Mouse (Mus musculus) CH12F3 (cell line): ENCODE results near the gene Tubgcp6.

Experiments used
- in situ Hi-C: fragments of 300-500 bp; cut with MboI; formaldehyde crosslinking; loops from 2 replicates; pipeline ENCODE4 v1.14.3; 2020; ENCODE audit warnings: low sequenced_read_pairs

The Tubgcp6 gene

DNA sequence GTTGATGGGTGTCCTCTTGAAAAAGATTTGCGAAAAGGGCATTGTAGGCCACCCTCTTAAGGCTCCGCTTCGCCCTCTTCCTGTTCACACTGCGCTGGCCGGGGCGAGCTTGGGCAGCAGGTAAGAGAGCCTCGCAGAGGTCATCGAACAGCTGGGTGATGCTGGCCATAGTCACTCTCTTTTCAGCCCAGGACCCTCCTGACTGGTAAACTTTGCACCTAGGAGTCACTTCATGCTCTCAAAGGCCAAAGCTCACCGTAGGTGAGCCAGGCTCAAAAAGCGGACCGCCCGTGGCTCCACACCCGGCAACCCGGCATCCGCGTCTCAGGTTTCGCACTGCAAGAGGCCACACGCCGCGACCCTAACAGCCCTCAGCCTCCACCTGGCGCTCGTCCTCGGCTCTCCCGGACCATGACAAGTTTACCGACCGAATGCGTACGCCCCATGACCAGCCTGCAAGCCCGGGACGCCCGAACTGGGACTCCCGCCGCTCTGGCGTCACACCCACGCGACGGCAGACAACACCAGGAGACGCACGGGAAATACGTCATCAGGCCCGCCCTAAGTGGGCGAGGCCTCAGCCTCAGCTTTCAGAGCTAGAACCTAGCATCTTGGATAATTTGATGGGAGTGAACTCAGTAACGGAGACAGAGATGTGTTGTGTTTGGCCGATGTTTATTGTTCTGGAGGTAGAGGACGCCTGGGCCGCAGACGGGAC lies at the start of gene Tubgcp6:
TSS of gene Tubgcp6 (minus strand) at position 464 of the 718 bp plus-strand sequence.
- in situ Hi-C loops = no loop called here

DNA sequence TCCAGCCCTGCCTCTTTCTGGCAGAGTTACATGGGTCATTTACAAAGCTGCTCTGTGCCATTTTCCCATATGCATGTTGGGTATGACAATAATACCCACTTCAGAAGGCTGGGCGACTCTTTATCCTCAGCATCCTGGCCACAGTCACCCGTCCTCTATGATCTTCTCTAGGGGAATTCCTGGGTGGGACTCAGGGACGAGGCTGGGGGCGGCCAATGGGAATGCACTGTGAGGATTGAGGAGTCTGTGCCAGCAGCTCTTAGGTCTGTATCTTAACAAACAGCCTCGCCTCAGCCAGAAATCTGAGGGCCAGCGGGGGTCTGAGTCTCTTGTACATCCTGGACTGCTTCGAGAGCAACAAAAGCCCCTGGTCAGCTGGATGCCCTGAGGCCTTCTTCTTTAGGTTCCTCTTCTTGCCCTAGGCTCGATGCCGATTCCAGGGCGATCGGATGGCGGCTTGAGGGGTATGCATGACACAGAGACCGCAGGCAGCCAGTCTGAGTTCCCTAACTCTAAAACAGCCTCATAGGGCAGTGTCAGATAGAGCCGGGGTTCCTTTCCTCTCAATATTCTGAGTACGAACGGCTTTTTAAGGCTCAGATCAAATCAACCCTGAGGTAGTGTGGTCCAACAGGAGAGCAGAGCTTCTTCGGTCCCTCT lies 49.5 kb upstream of the Tubgcp6 start:
- in situ Hi-C loops = no loop called here

DNA sequence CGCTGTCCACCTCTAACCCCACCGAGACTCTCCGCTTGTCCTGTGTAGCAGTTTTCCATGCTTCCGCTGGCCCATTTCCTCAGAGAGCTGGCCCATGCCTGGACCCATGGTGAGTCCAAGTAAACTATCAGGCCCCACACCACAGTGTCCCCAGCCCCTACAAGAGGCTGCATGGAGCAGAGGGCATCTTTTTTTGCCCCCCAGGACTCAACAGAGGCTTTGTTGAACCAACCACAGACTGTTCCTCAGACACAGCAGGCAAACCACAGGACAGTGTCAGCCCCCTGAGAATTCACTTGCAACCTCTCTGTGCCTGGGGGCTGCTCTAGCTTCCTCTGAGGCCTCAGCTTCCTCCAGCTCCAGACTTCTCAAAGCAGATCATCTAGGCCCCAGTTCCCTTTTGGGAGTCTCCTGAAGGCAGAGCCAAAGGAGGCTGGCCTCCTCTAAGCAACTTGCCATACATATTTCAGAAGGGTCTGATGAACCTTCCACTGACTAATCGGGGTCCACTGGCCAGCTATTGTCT lies 48.7 kb upstream of the Tubgcp6 start:
- in situ Hi-C loops = no loop called here

DNA sequence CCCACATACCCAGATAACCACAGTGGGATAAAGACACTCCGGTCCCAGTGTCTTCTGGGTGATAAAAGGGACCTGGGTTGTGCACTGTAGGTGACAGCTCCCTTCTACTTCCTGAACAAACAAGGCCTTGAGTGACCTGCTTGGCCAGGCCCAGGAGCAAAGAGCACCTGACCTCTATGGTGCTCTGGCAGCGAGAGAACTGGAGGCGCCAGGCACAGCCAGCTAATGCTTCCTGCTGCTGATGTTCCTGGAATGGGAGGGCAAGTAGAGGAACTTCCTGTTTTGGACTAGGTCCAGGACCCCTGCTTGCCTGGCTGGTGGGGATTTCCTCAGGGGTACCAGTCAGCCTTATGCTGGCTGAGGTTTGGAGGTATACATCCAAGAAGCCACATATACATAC lies 47.2 kb upstream of the Tubgcp6 start:
- in situ Hi-C loops = no loop called here

DNA sequence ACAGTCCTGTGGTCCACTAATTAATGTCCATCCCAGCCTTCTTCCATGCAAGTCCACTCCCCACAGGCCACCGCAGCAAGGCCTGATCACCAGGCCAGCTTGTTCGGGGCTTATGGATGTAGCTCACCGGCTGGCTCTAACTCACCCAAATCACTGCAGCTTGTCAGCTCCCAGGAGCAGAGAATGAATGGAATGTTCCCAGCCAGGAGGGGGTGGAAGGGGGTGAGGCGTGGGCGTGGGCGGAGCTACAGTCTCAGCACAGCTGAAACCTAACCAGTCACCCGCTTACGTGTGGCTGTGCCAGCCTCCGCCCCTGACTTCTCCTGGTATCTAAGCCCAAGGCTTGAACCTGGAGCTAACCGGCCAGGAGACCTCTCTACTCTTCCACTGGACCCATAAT lies 46.5 kb upstream of the Tubgcp6 start:
- in situ Hi-C loops = no loop called here

DNA sequence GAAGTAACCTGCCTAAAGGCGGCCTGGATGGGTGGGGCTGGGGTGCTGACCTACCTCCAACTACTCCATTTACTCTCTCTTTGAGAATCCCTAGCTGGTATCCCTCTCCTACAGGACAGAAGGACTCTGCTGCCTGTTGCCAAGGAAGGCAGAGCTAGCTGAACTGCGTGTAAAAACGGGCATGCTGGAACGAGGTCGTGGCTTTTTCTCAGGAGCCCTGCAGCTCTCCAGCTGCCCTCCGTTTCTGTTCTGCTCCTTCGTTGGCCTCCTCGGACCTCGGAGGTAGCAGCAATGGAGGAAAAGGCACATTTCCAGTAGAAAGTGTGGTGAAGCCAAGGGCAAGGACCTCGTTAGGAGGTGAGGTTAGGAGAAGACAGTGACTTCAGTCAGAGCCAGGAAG lies 46.0 kb upstream of the Tubgcp6 start:
- in situ Hi-C loops = no loop called here

DNA sequence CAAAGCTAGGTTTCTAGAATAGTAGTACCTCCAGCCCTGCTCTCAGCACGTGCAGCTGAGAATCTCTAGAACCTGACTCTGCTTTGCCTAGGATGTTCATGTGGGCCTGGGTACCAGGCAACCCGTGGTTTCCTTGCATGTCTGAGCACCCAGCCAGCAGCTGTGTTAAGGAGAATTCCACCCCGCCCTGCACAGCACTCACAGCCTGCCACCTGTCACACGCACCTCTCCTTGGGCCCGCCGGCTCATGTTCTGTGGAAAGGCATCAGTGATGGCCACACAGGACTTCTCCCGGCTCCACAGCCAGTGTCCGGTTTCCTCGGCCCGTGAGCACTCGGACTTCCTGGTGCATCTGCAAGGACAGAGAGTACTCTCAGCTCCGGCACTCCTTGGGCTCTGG lies 42.6 kb upstream of the Tubgcp6 start:
- in situ Hi-C loops = no loop called here

DNA sequence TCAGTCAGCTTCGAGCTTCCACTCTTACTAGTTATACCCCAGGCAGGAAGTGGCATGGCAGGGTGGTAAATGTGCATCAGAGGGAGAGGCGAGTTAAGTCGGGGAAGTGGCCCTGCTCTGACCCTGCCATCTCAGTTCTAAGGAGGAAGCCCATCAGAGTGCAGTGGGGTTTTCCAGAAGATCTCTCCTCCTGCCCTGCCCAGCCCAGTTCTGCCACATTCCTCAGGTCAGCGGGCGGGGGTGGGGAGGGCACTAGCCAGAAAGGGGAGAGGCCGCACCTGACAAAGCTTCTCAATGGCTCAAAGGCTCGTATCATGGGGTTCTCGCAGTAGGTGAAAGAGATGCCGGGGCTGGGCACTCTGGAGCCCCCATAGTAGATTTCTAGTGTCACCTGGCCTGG lies 38.5 kb upstream of the Tubgcp6 start:
- in situ Hi-C loops = no loop called here

DNA sequence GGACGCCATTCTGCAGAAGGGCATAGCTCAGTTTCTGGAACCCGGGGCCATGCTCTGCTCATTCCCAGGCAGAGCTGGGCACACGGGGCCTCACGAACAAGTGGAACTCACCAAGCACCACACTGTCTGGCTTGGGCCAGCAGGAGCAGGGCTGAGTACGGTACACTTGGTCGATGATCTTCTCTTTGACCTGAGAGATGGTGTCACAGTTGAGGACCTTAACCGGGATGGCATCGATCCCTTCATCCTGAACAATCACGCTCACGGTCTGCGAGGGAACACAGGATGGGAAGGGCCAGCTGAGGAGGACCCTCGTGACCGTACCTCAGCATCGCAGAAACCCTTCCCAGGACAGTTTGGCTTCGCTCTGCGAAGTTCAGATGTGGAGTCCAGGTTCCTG lies 35.6 kb upstream of the Tubgcp6 start:
- in situ Hi-C loops = no loop called here

DNA sequence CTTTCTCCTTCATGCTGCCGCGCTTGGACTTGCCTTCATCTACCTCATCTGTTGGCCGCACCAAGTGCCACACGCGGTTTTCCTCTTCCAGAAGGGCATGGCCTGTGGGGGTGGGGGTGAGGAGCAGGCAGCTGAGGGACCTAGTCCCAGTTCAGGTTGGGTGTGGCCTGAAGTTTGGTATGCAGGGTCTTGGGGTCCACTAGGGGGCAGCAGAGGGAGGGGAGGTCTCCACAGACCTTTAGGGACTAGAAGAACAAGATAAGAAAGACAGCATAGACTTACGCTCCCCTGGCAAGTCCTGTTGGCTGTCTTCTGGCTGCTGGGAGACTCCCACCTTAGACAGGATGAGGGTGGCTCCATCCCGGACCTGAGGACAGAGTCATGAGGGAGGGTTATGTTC lies 35.0 kb upstream of the Tubgcp6 start:
- in situ Hi-C loops = no loop called here

DNA sequence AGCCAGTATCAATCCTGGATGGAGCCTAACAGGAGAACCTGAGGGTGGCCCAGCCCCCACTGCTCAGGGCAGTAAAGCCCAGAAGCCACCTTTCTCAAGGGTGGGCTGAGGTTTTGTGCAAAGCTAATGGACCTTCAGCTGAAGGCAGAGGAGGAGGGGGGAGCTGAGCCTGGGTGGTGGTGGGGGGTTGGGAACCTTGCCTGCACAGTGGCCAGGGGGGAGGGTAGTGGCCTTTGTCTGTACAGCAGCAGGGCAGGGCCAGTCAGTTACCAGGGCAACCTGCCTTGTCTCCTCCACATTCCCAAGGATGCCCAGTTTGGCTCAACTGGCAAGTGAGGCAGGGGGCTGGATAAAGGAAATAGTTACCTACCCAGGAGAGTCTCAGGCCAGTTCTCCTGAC lies 29.4 kb upstream of the Tubgcp6 start:
- in situ Hi-C loops = no loop called here

DNA sequence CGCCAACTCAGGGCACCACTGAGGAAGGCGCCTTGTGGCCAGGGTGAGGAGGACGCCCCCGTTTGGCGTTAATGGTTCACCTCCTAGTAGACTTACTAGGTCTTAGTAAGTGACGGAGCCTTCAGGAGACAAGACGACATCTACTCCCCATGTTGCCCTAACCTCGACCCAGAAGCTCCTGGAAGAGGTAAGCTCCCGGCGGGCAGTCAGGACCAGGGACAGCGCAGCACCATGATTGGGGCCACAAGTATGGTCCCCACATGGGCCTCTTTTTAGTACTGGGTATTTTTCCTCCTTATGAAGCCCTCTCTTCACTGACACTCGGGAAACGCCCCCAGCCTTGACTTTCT lies 27.1 kb upstream of the Tubgcp6 start:
- in situ Hi-C loops = no loop called here

DNA sequence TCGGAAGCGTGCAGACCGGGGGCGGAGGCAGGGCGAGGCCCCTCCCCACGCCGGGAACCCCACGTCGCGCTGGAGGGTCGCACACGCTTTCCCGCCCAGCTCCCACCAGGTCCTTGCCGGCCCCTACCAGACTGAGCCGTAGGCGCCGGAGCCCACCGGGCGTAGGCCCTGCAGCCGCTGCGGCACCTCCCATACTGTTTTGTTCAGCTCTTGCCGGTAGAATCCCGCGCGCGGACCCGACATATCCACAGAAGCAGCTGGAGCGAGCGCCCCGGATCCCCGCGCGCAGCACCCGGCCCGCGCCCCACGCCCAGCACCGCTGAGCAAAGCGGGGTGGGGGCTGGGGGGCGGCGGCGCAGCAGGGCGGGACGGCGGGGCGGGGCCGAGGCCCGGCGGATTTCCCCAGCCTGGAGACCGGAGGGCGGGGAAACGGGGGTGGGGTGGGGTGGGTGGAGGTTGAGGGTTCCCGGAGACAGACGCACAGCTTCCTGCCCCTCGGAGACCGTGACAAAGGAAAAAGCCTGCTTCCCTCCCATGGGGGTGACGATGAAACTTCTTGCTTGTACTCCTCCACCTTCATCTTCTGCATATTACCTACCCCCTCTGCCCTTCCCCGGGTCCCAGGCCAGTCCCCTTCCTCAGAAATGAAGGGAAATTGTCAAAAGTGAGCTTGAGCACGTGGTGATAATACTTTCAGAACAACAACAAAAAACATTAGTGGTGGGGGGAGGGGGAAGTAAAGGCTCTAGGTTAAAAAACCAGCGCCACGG lies 26.5 kb upstream of the Tubgcp6 start, which contains the start of gene Mapk11:
TSS of gene Mapk11 (minus strand) at position 358 of the 770 bp plus-strand sequence.
- in situ Hi-C loops = no loop called here

DNA sequence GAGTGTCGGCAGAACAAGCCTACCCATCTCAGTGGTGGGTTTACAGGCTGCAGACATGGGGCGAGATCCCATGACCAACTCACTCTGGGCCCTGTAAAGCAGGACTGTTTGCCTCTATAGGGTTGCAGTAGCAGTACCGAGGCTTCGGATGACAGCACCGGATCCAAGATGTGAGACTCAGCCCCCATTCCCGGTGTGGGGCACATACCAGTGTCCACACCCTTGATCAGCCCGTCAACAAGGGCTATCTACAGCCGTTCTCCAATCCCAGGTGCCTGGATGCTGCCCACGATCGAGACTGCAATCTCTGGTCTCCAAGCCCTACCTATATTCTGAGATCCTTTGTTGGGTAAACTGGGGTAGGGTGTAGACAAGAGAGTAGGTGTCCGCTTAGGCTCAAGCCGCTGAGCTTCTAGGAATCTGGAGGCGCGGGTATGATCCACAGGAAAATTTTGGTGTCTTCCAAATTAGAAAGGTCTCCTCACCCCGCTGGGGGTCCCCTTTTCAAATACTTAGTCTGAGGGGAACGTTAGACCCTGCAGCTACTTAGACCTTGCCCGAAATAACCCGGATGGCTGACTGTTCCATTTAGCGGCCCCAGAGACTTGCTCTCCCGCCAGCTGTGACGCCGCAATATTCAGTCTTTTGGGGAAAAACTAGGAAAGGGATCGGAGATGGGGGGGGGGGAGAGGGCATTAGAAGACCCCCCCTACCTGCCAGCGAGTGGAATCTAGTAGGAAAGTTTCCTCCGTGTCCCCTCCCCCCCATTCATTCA lies 25.8 kb upstream of the Tubgcp6 start:
- in situ Hi-C loops = no loop called here

DNA sequence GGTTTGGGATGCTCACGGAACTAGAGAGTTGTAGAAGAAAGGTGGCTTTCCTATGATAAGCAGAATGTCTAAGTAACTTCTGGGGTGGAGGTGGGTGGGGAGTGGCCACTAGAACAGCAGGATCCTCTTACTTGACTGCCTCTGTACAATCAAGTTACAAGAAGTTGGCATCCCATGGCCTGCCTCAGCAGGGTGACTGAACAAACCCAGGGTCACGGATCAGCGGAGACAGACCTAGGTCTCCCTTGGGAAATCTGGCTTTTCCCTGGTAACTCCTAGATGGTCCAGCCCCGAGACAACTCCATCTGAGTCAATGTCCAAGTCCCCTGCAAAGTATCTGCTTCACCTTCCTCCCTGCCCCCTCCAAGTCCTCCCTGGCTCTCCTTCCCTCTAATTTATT lies 25.0 kb upstream of the Tubgcp6 start:
- in situ Hi-C loops = no loop called here

DNA sequence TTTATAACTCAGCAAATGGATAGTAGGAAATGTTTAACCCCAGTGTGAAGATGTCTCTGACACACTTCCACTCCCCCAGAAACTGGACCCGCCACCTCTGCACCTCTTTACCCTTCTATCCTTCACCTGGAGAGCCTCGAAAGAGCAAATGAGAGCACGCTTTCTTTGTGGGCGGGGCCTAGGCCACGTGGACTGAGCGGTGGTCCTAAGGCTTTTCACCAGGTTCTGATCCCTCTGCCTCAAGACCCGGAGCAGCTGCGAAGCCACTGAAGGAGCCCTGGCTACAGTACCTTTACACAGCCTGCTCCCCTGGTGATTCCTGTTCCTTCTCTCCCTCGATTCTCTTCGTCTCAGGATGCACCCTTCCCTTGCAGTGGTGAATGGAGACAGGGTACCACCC lies 24.5 kb upstream of the Tubgcp6 start:
- in situ Hi-C loops = no loop called here

DNA sequence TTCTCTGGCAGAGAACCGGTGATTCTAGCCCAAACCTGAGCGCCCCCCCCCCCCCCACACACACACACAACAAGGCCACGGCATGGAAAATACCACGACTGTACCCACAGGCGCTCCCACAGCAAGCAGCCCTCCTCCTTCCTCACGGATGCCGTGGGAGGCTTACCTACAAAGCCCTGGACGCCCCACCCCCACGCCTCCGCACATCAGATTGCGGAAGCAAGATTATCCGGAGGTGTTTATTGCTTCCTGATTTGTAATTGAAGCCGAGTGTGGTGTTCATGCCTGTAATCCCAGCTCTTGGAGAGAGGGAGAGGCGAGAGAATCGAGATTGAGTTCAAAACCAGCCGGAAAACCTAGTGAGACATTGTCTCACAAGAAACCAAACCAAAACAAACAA lies 24.1 kb upstream of the Tubgcp6 start:
- in situ Hi-C loops = no loop called here

DNA sequence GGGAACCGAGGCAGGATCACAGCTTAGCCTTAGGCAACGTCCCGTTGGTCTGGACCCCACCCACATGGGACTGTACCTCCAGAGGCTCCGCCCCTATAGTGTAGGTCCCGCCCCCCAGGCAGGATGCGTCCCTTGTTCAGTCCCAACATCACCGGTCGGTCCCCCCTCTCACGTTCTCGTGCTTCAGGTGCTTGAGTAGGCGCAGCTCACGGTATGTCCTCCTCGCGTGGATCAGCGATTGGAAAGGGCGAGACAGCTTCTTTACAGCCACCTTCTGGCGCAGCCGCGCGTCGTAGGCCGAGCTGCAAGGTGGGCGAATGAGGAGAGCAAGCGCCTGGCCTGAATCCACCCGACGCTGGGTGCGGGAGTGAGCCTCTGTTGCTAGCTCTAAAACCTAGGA lies 23.6 kb upstream of the Tubgcp6 start:
- in situ Hi-C loops = no loop called here

DNA sequence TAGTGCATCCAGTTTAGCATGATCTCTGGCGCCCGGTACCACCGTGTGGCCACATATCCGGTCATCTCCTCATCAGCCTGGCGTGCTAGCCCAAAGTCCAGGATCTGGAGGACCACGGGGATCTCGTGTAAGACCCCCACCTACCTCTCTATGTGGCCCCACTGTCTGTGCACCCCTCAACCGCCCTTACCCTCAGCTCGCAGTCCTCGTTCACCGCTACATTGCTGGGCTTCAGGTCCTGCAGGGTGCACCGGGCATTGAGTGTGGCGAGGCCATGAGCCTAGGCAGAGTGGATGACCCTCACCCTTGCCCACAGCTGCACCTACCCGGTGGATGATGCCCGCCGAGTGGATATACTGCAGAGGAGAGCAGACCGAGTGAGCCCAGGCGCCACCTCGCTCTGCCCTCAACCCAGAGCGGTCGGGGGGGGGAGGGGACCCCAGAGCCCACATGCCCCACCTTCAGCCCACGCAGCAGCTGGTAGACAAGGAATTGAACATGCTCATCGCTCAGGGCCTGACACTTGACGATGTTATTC lies 23.0 kb upstream of the Tubgcp6 start:
- in situ Hi-C loops = no loop called here

DNA sequence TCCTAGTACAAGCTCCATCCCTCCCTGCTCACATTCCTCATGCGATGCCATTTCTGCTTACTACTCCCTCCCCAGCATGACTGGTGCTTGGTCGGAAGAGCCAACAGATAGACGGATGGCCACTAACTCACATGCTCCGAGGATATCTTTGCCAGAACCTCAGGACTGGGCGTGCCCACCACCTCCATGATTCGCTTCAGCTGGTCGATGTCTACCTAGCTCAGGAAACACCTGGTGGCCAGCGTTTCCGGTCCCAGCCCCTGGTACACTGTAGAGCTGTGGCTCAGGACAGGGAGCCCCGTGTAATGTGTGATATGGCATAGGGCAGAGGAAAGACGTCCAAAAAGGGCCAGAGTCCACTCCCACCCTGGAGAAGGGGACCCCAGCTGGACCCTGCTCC lies 22.1 kb upstream of the Tubgcp6 start:
- in situ Hi-C loops = no loop called here

DNA sequence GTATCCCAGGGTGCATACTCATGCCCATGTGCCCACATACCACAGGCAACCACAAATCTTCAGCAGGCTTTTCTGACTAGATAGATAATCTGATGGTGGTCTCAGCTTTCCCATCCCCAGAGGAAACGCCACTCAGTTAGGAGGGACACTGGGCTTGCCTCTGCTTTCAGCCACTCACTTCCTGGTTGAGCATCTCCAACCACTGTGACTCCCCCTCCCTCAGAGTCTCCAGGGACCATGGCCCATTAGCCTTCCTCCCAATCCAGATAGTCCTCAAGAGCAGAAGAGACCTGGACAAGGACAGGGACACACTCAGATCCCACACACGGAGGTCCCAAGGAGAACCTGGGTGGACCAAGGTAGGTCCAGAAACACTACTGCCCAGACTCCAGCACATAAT lies 20.2 kb upstream of the Tubgcp6 start:
- in situ Hi-C loops = no loop called here
